Mouse (Mus musculus) kidney, postnatal 4 days (tissue): ENCODE measurements around the gene Krt33b.

Experiments used
- DNase-seq, 2 experiments: peaks; one replicate each; pipeline ENCODE4 v3.0.0; 2021; ENCODE audit warnings: mixed read lengths in 2 of 2

Gene Krt33b

GRCm38 (mm10) chr11:100029768-100030167, at the start of gene Krt33b:
TSS of gene Krt33b (minus strand) at chr11:100029868.
- no peak for DNase-seq

GRCm38 (mm10) chr11:100073873-100074272, 44.2 kb upstream of the Krt33b start:
- DNase-seq = no peak

- DNase-seq = peak in 1 of 2 experiments; percentile 18
Observed at GRCm38 (mm10) chr11:100067293-100068036, 37.8 kb upstream of the Krt33b start.

GRCm38 (mm10) chr11:100066236-100067010, 36.8 kb upstream of the Krt33b start:
- no peak for DNase-seq

GRCm38 (mm10) chr11:100058875-100059274, 29.2 kb upstream of the Krt33b start:
- DNase-seq = peak in 1 of 2 experiments; percentile 5

GRCm38 (mm10) chr11:100055686-100056655, 26.3 kb upstream of the Krt33b start:
- DNase-seq = no peak

- DNase-seq = no peak
Observed at GRCm38 (mm10) chr11:100050451-100050850, 20.8 kb upstream of the Krt33b start, which contains the start of gene Krt31. TSS of gene Krt31 (minus strand) at chr11:100050551.

GRCm38 (mm10) chr11:100047193-100047592, 17.5 kb upstream of the Krt33b start:
- DNase-seq = no peak

- no peak for DNase-seq
Observed at GRCm38 (mm10) chr11:100046303-100046866, 16.7 kb upstream of the Krt33b start.

GRCm38 (mm10) chr11:100041454-100041853, 11.8 kb upstream of the Krt33b start, which contains the start of gene Krt34:
TSS of gene Krt34 (minus strand) at chr11:100041554.
- no peak for DNase-seq

GRCm38 (mm10) chr11:100021438-100021837, 8.2 kb downstream of the Krt33b start:
- no peak for DNase-seq

GRCm38 (mm10) chr11:100019466-100019865, 10.2 kb downstream of the Krt33b start:
- DNase-seq = no peak

- no peak for DNase-seq
Observed at GRCm38 (mm10) chr11:100016112-100016511, 13.6 kb downstream of the Krt33b start, which contains the start of gene Krt33a. TSS of gene Krt33a (minus strand) at chr11:100016212.

- DNase-seq = no peak
Observed at GRCm38 (mm10) chr11:100013691-100014171, 15.9 kb downstream of the Krt33b start.

GRCm38 (mm10) chr11:100010682-100011081, 19.0 kb downstream of the Krt33b start:
- no peak for DNase-seq

GRCm38 (mm10) chr11:100008336-100008735, 21.3 kb downstream of the Krt33b start:
- DNase-seq = no peak

- DNase-seq = peak in 1 of 2 experiments; percentile 12
Observed at GRCm38 (mm10) chr11:100006624-100007023, 23.0 kb downstream of the Krt33b start.

GRCm38 (mm10) chr11:100005905-100006304, 23.8 kb downstream of the Krt33b start:
- DNase-seq = no peak

- DNase-seq = peak; percentile 70 to 71
Observed at GRCm38 (mm10) chr11:100004846-100005245, 24.8 kb downstream of the Krt33b start.

- DNase-seq = no peak
Observed at GRCm38 (mm10) chr11:99999091-99999490, 30.6 kb downstream of the Krt33b start.

GRCm38 (mm10) chr11:99994384-99994661, 35.3 kb downstream of the Krt33b start:
- DNase-seq = no peak
